Mouse (Mus musculus) CH12.LX (cell line): ENCODE results near the gene Psma2. TPM values are rescaled to one million over a fixed set of nuclear protein-coding genes. Genes with fewer than 3 reads are reported as not detected.
A peak's percentile ranks its signal among the peaks of the same experiment; 100 is the strongest.

ENCODE experiments used
- DNase-seq: peaks from one replicate; pipeline ENCODE4 v3.0.0-alpha.2; 2013; ENCODE audit errors: extremely low read depth
- H3K27ac ChIP-seq: 2 replicates; pipeline ENCODE4 v1.5.1; 2012; ENCODE audit warnings: low read depth, mild to moderate bottlenecking, control low read depth, moderate library complexity; ENCODE audit not compliant: insufficient read depth
- H3K27me3 ChIP-seq: replicated peaks from 2 replicates; pipeline ENCODE3; 2012; ENCODE audit warnings: inconsistent platforms
- H3K36me3 ChIP-seq, 2 experiments: replicated peaks in 1 of 2; 2 replicates each; pipeline versions ENCODE3 to v1.6.1; 2012; ENCODE audit warnings: inconsistent platforms in 1 of 2, low read length in 1 of 2, mild to moderate bottlenecking in 1 of 2, mixed read lengths in 1 of 2, moderate library complexity in 1 of 2; ENCODE audit not compliant: control insufficient read depth in 1 of 2, insufficient read depth in 1 of 2
- H3K4me1 ChIP-seq, 2 experiments: 2 replicates each; pipeline ENCODE4 v1.6.1; 2012; ENCODE audit warnings: inconsistent platforms in 1 of 2, moderate library complexity in 1 of 2; ENCODE audit not compliant: insufficient read depth in 2 of 2, control insufficient read depth in 1 of 2
- H3K4me2 ChIP-seq: 2 replicates; pipeline ENCODE4 v1.6.1; 2012; ENCODE audit warnings: low read depth, mild to moderate bottlenecking, control low read depth; ENCODE audit not compliant: poor library complexity, insufficient read depth, severe bottlenecking
- H3K4me3 ChIP-seq, 3 experiments: fragments of 150-350 bp in 1 of 3; sonication (generic) in 1 of 3; replicated peaks in 1 of 3; 2 replicates each; pipeline versions ENCODE3 to v1.5.1; 2011 to 2012; ENCODE audit warnings: low read depth in 2 of 3, low read length in 2 of 3, mild to moderate bottlenecking in 2 of 3, moderate library complexity in 2 of 3, control low read depth in 1 of 3, improper control_type of control experiment in 1 of 3, inconsistent platforms in 1 of 3, mixed read lengths in 1 of 3; ENCODE audit not compliant: poor library complexity in 1 of 3
- H3K79me2 ChIP-seq: replicated peaks from 2 replicates; pipeline ENCODE4 v1.6.1; 2012; ENCODE audit warnings: mild to moderate bottlenecking, moderate library complexity; ENCODE audit not compliant: control insufficient read depth, poor library complexity, insufficient read depth, severe bottlenecking; ENCODE audit errors: extremely low read depth
- H3K9ac ChIP-seq: 2 replicates; pipeline ENCODE4 v1.6.1; 2012; ENCODE audit warnings: low read depth, mild to moderate bottlenecking, control low read depth, moderate library complexity; ENCODE audit not compliant: insufficient read depth
- H3K9me3 ChIP-seq: replicated peaks from 2 replicates; pipeline ENCODE3; 2012; ENCODE audit warnings: low read length, inconsistent platforms, mixed read lengths
- BHLHE40 ChIP-seq: IDR thresholded peaks from 2 replicates; pipeline ENCODE4 v1.6.1; 2011; ENCODE audit warnings: mild to moderate bottlenecking, low read depth, low read length, improper control_type of control experiment
- CHD1 ChIP-seq: IDR thresholded peaks from 2 replicates; pipeline ENCODE4 v1.6.1; 2012; ENCODE audit warnings: low read depth, low read length, improper control_type of control experiment, inconsistent platforms
- CHD2 ChIP-seq: IDR thresholded peaks from 2 replicates; pipeline ENCODE4 v1.6.1; 2011; ENCODE audit warnings: low read length, improper control_type of control experiment
- CTCF ChIP-seq, 2 experiments: IDR thresholded peaks in 1 of 2; conservative IDR thresholded peaks in 1 of 2; 2 replicates each; pipeline ENCODE4 v1.5.1; 2011 to 2012; ENCODE audit warnings: low read depth in 2 of 2, low read length in 2 of 2, improper control_type of control experiment in 1 of 2, inconsistent platforms in 1 of 2, mild to moderate bottlenecking in 1 of 2, moderate library complexity in 1 of 2
- ELF1 ChIP-seq: IDR thresholded peaks from 2 replicates; pipeline ENCODE4 v1.6.1; 2014; ENCODE audit warnings: low read depth, mild to moderate bottlenecking, inconsistent platforms, low read length, improper control_type of control experiment
- EP300 ChIP-seq: IDR thresholded peaks from 2 replicates; pipeline ENCODE4 v1.6.1; 2011; ENCODE audit warnings: low read length, improper control_type of control experiment
- HCFC1 ChIP-seq: IDR thresholded peaks from 2 replicates; pipeline ENCODE4 v1.6.1; 2012; ENCODE audit warnings: low read depth, mild to moderate bottlenecking, inconsistent platforms, low read length, improper control_type of control experiment
- JUND ChIP-seq: conservative IDR thresholded peaks from 2 replicates; pipeline ENCODE4 v1.6.1; 2011; ENCODE audit warnings: low read depth, low read length, improper control_type of control experiment
- MAFK ChIP-seq: IDR thresholded peaks from 2 replicates; pipeline ENCODE4 v1.6.1; 2011; ENCODE audit warnings: low read length, improper control_type of control experiment; ENCODE audit not compliant: insufficient replicate concordance
- MEF2A ChIP-seq: IDR thresholded peaks from 2 replicates; pipeline ENCODE4 v1.6.1; 2014; ENCODE audit warnings: low read depth, mild to moderate bottlenecking, inconsistent platforms, low read length, improper control_type of control experiment, borderline replicate concordance
- NELFE ChIP-seq: IDR thresholded peaks from 2 replicates; pipeline ENCODE4 v1.6.1; 2011; ENCODE audit warnings: low read depth, low read length, improper control_type of control experiment
- RAD21 ChIP-seq: IDR thresholded peaks from 2 replicates; pipeline ENCODE4 v1.6.1; 2011; ENCODE audit warnings: low read depth, mild to moderate bottlenecking, low read length, improper control_type of control experiment, moderate library complexity
- RCOR1 ChIP-seq: conservative IDR thresholded peaks from 2 replicates; pipeline ENCODE4 v1.6.1; 2012; ENCODE audit warnings: low read depth, mild to moderate bottlenecking, inconsistent platforms, low read length, improper control_type of control experiment
- SIN3A ChIP-seq: IDR thresholded peaks from 2 replicates; pipeline ENCODE4 v1.6.1; 2012; ENCODE audit warnings: low read length, improper control_type of control experiment, inconsistent platforms
- SMC3 ChIP-seq: IDR thresholded peaks from 2 replicates; pipeline ENCODE4 v1.6.1; 2011; ENCODE audit warnings: low read depth, low read length, improper control_type of control experiment
- UBTF ChIP-seq: IDR thresholded peaks from 2 replicates; pipeline ENCODE4 v1.6.1; 2012; ENCODE audit warnings: low read depth, mild to moderate bottlenecking, inconsistent platforms, low read length, improper control_type of control experiment, moderate library complexity
- ZC3H11A ChIP-seq: IDR thresholded peaks from 2 replicates; pipeline ENCODE4 v1.6.1; 2012; ENCODE audit warnings: low read depth, mild to moderate bottlenecking, inconsistent platforms, low read length, improper control_type of control experiment
- ZNF384 ChIP-seq: IDR thresholded peaks from 2 replicates; pipeline ENCODE4 v1.6.1; 2012; ENCODE audit warnings: low read depth, low read length, improper control_type of control experiment, inconsistent platforms
- dilution Hi-C: fragments of 300-500 bp; cut with MboI; formaldehyde crosslinking; loops from 2 replicates; pipeline ENCODE4 v1.14.3; 2020; ENCODE audit warnings: low sequenced_read_pairs; ENCODE audit not compliant: extremely low pct_unique_long_range_greater_than_20kb, extremely low pct_ligation_motif_present
- in situ Hi-C: fragments of 300-500 bp; cut with MboI; formaldehyde crosslinking; loops from 3 replicates; pipeline ENCODE4 v1.14.3; 2019; ENCODE audit warnings: low sequenced_read_pairs, low pct_ligation_motif_present, low pct_unique_long_range_greater_than_20kb, mixed read lengths
- polyA plus RNA-seq: library from polyadenylated mRNA; unstranded; fragments of >175 nt; gene quantifications from 2 replicates; pipeline ENCODE4 v1.2.1, GENCODE M21; 2012; ENCODE audit warnings: low read depth; ENCODE audit not compliant: insufficient read length
- total RNA-seq, 2 experiments: library from RNA; depleted of rRNA; stranded (reverse); fragments of 300-350 nt in 1 of 2; fragments of >200 nt in 1 of 2; gene quantifications; 2 replicates each; pipeline ENCODE4 v1.2.3; 2012 to 2014

Gene Psma2
- total and polyA plus RNA-seq, 3 experiments: 134 to 290 (median 184) TPM

DNA sequence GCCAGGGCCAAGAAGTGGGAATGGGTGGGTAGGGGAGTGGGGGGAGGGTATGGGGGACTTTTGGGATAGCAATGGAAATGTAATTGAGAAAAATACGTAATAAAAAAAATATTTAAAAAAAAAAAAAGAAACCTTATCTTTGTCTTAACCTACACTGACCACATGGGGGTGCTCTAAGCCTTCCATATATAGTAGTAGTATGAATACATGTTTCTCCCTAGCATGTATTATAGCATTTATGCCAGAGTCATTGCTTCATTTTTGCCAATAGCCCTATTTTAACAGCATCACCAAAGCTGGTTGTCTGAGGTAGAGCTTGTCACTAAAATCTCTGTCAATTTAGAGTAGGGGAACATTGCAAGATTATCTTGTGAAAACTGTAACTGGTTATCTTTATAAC is 36.3 kb downstream of the Psma2 start:
- Histone ChIP-seq H3K4me1 (no peaks in the 10 kb centered on the region), H3K27me3 (no peaks in the 10 kb centered on the region), H3K4me3 (no peak overlapping the region), H3K36me3 (no peaks in the 10 kb centered on the region), H3K79me2 (no peaks in the 10 kb centered on the region)
- peak; percentile 45 for DNase-seq
- dilution Hi-C loops: no loop called here
- in situ Hi-C loops: no loop called here
- TF ChIP-seq CTCF (conservative IDR thresholded peaks at IDR 0.05 in 1 of 2, IDR thresholded peaks at IDR 0.05 in 1 of 2; ENCODE audit: low read depth in 2 of 2, low read length in 2 of 2): peak in 1 of 2 experiments; percentile 62; a peak in 2 of 4 replicates
- TF ChIP-seq ZC3H11A: no peak
- peak; percentile 71 for TF ChIP-seq RAD21
- TF ChIP-seq NELFE: no peak
- TF ChIP-seq BHLHE40: no peak
- TF ChIP-seq ZNF384: peak; percentile 92
- peak; percentile 35 for TF ChIP-seq SMC3
- TF ChIP-seq, all 38 proteins: peak for 4
- H3K9ac ChIP-seq: no peak overlapping the region
- no peaks in the 10 kb centered on the region for H3K9me3 ChIP-seq
- H3K4me2 ChIP-seq: no peak overlapping the region
- H3K27ac ChIP-seq: no peak overlapping the region

DNA sequence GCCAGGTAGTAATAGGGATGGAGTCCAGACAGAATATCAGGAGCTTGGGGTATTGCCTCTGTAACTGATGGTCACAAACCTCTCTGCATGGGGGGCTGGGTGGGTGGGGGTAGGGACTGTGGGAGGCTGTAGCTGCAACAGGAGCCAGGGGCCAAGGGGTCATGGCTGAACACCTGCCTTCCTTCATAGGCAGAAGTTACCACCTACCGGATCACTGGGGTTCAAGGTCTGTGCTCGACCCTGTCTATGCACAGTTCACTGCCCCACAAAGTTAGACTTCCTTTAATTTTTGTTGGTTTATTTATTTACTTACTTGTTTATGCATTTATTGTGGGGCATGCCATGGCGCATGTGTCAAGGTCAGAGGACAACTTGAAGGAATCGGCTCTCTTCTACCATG is 54.1 kb downstream of the Psma2 start:
- Histone ChIP-seq H3K4me3 (no peak overlapping the region), H3K36me3 (no peaks in the 10 kb centered on the region), H3K9me3 (no peaks in the 10 kb centered on the region), H3K4me1 (no peaks in the 10 kb centered on the region), H3K79me2 (no peaks in the 10 kb centered on the region), H3K9ac (no peak overlapping the region), H3K27ac (no peak overlapping the region), H3K4me2 (no peak overlapping the region), H3K27me3 (no peaks in the 10 kb centered on the region)
- TF ChIP-seq HCFC1: no peak
- no peak for TF ChIP-seq RCOR1
- no peak for TF ChIP-seq CHD1
- no peak for TF ChIP-seq ELF1
- no peak for TF ChIP-seq SIN3A
- no peak for TF ChIP-seq UBTF
- no peak for TF ChIP-seq CHD2
- no peak for TF ChIP-seq EP300
- no peak for TF ChIP-seq JUND
- TF ChIP-seq BHLHE40: no peak
- no peak for TF ChIP-seq MAFK
- no peak for TF ChIP-seq MEF2A
- no peak for DNase-seq
- in situ Hi-C loops: loop anchor here (25.0 kb wide), 1 partner anchor 1095 kb away; no protein-coding TSS in a partner anchor
- dilution Hi-C loops: no loop called here
